Mouse (Mus musculus) cerebellum, adult 11 months (tissue): ENCODE data around the gene Taar7b.
A peak's percentile ranks its signal among the peaks of the same experiment; 100 is the strongest.

Experiments used
- DNase-seq: peaks from one replicate; pipeline ENCODE4 v3.0.0; 2022

Gene Taar7b

GRCm38 (mm10) chr10:23999639-24000038 is at the start of gene Taar7b:
TSS of gene Taar7b (plus strand) at chr10:23999939.
- no peak for DNase-seq

- DNase-seq: peak; percentile 40
Observed at GRCm38 (mm10) chr10:23951714-23952113, 48.0 kb upstream of the Taar7b start.

- DNase-seq: no peak
Observed at GRCm38 (mm10) chr10:23959071-23959470, 40.7 kb upstream of the Taar7b start.

- DNase-seq: no peak
Observed at GRCm38 (mm10) chr10:23960444-23960915, 39.3 kb upstream of the Taar7b start, which contains the start of gene Taar4. TSS of gene Taar4 (plus strand) at chr10:23960494.

- no peak for DNase-seq
Observed at GRCm38 (mm10) chr10:23963444-23963843, 36.3 kb upstream of the Taar7b start.

- DNase-seq: no peak
Observed at GRCm38 (mm10) chr10:23964921-23965610, 34.7 kb upstream of the Taar7b start.

- DNase-seq: no peak
Observed at GRCm38 (mm10) chr10:23970656-23971165, 29.0 kb upstream of the Taar7b start, which contains the start of gene Taar5. TSS of gene Taar5 (plus strand) at chr10:23970706.

GRCm38 (mm10) chr10:23971256-23971655 is 28.5 kb upstream of the Taar7b start:
- no peak for DNase-seq

GRCm38 (mm10) chr10:23977958-23978357 is 21.8 kb upstream of the Taar7b start:
- DNase-seq: no peak

GRCm38 (mm10) chr10:23978901-23979705 is 20.6 kb upstream of the Taar7b start:
- peak; percentile 28 for DNase-seq

- DNase-seq: no peak
Observed at GRCm38 (mm10) chr10:23985546-23985945, 14.2 kb upstream of the Taar7b start, which contains the start of gene Taar6. TSS of gene Taar6 (minus strand) at chr10:23985646.

GRCm38 (mm10) chr10:23986419-23986818 is 13.3 kb upstream of the Taar7b start:
- no peak for DNase-seq

GRCm38 (mm10) chr10:23993381-23993780 is 6.4 kb upstream of the Taar7b start, which contains the start of gene Taar7a:
TSS of gene Taar7a (minus strand) at chr10:23993481.
- no peak for DNase-seq

- no peak for DNase-seq
Observed at GRCm38 (mm10) chr10:24006442-24006841, 6.7 kb downstream of the Taar7b start.

GRCm38 (mm10) chr10:24007034-24007433 is 7.3 kb downstream of the Taar7b start:
- DNase-seq: no peak

GRCm38 (mm10) chr10:24008143-24008542 is 8.4 kb downstream of the Taar7b start:
- DNase-seq: no peak

- DNase-seq: no peak
Observed at GRCm38 (mm10) chr10:24026922-24027321, 27.2 kb downstream of the Taar7b start, which contains the start of gene Taar7d. TSS of gene Taar7d (plus strand) at chr10:24027222.

GRCm38 (mm10) chr10:24031347-24031746 is 31.6 kb downstream of the Taar7b start:
- DNase-seq: no peak

GRCm38 (mm10) chr10:24037314-24037713 is 37.6 kb downstream of the Taar7b start, which contains the start of gene Taar7e:
TSS of gene Taar7e (plus strand) at chr10:24037614.
- DNase-seq: no peak

- no peak for DNase-seq
Observed at GRCm38 (mm10) chr10:24040120-24040869, 40.6 kb downstream of the Taar7b start.

GRCm38 (mm10) chr10:24049210-24049609 is 49.5 kb downstream of the Taar7b start, which contains the start of gene Taar7f:
TSS of gene Taar7f (plus strand) at chr10:24049510.
- DNase-seq: no peak
